Mouse (Mus musculus) mature B cell (primary cell): ENCODE measurements around the gene 3830403N18Rik.
"Not testable (repeated sequence)": the region's sequence is repeated elsewhere in the genome, so short reads cannot be mapped to it uniquely, and the experiment has no call there.

ENCODE experiments used
- in situ Hi-C: fragments of 300-500 bp; cut with MboI; formaldehyde crosslinking; loops from 2 replicates; pipeline ENCODE4 v1.14.3; 2019

The 3830403N18Rik gene

GRCm38 (mm10) chrX:56136336-56136909, at the start of gene 3830403N18Rik:
TSS of gene 3830403N18Rik (plus strand) at chrX:56136572.
- in situ Hi-C loops = not testable (repeated sequence)

GRCm38 (mm10) chrX:56151396-56151795, 15.0 kb downstream of the 3830403N18Rik start:
- in situ Hi-C loops = no loop called here

- in situ Hi-C loops = not testable (repeated sequence)
Observed at GRCm38 (mm10) chrX:56186449-56186848, 50.1 kb downstream of the 3830403N18Rik start.
